Mouse (Mus musculus): ENCODE data around the gene Fxyd2. TPM values are rescaled to one million over a fixed set of nuclear protein-coding genes. Genes with fewer than 3 reads are reported as not detected.

Gene Fxyd2
- total and polyA plus RNA-seq, 2 experiments from 2014 or later = 16.6 to 22.7 TPM

- no peak for TF ChIP-seq CTCF (IDR thresholded peaks at IDR 0.05; ENCODE audit: low read depth)
- Histone ChIP-seq H3K27me3 (ENCODE audit: insufficient read depth, low read length) (no peaks in the 10 kb centered on the region), H3K36me3 (ENCODE audit: insufficient read depth) (peaks cover 16% of the 10 kb centered on the region), H3K4me1 (ENCODE audit: insufficient read depth) (peaks cover 14% of the 10 kb centered on the region), H3K27ac (ENCODE audit: low read depth, low read length) (no peak overlapping the region), H3K4me2 (ENCODE audit: low read depth) (no peak overlapping the region), H3K9ac (no peak overlapping the region), H3K9me3 (ENCODE audit: low read length) (no peaks in the 10 kb centered on the region), H3K4me3 (ENCODE audit: low read depth, low read length) (no peak overlapping the region)
- ATAC-seq (no peak), DNase-seq (no peak)
- 40% methylated on average over 8 of the region's 8 CpGs for WGBS
Measured at GRCm38 (mm10) chr9:45454889-45455610, 55.6 kb downstream of the Fxyd2 start.

GRCm38 (mm10) chr9:45457200-45457599, 57.7 kb downstream of the Fxyd2 start:
- no peak overlapping the region for H3K27ac ChIP-seq (ENCODE audit: low read depth, low read length)
- no peak for TF ChIP-seq CTCF (IDR thresholded peaks at IDR 0.05; ENCODE audit: low read depth)
- no peaks in the 10 kb centered on the region for H3K9me3 ChIP-seq (ENCODE audit: low read length)
- no peak overlapping the region for H3K9ac ChIP-seq
- H3K36me3 ChIP-seq (ENCODE audit: insufficient read depth) = peaks cover 11% of the 10 kb centered on the region; the same call in 1 of the 2 replicates
- peaks cover 14% of the 10 kb centered on the region for H3K4me1 ChIP-seq (ENCODE audit: insufficient read depth)
- no peak for ATAC-seq
- no peaks in the 10 kb centered on the region for H3K27me3 ChIP-seq (ENCODE audit: insufficient read depth, low read length)
- 33% methylated on average over 7 of the region's 7 CpGs for WGBS
- H3K4me2 ChIP-seq (ENCODE audit: low read depth) = no peak overlapping the region
- no peak overlapping the region for H3K4me3 ChIP-seq (ENCODE audit: low read depth, low read length)
- no peak for DNase-seq

- peak; percentile 42; the same call in 1 of the 2 replicates for ATAC-seq
- Histone ChIP-seq H3K36me3 (ENCODE audit: insufficient read depth) (peaks cover 15% of the 10 kb centered on the region; the same call in 1 of the 2 replicates), H3K9me3 (ENCODE audit: low read length) (no peaks in the 10 kb centered on the region), H3K9ac (no peak overlapping the region), H3K27ac (ENCODE audit: low read depth, low read length) (peak overlapping the region; percentile 40), H3K27me3 (ENCODE audit: insufficient read depth, low read length) (no peaks in the 10 kb centered on the region), H3K4me2 (ENCODE audit: low read depth) (no peak overlapping the region), H3K4me1 (ENCODE audit: insufficient read depth) (peaks cover 14% of the 10 kb centered on the region), H3K4me3 (ENCODE audit: low read depth, low read length) (no peak overlapping the region)
- WGBS = 49% methylated on average over 14 of the region's 14 CpGs
- DNase-seq = peak; percentile 56
- peak; percentile 41 for TF ChIP-seq CTCF (IDR thresholded peaks at IDR 0.05; ENCODE audit: low read depth)
Measured at GRCm38 (mm10) chr9:45458363-45458762, 58.9 kb downstream of the Fxyd2 start.

Other genes starting within 250 kb of the Fxyd2 start
- gene BC049352, start 217.7 kb upstream of the Fxyd2 start, total RNA-seq (2014; rRNA removed) = 0.38 TPM in 1 of 2 replicates, not detected in the other
- 0.28 and 0.47 TPM in 2 replicates for gene BC049352, start 217.7 kb upstream of the Fxyd2 start, polyA plus RNA-seq (2015; fragmentation: Nextera tagmentation; extraction: Ambion mirVana)
- not detected in 2 replicates for gene Tmprss4, start 195.6 kb upstream of the Fxyd2 start, total RNA-seq (2014; rRNA removed)
- gene Tmprss4, start 195.6 kb upstream of the Fxyd2 start, polyA plus RNA-seq (2015; fragmentation: Nextera tagmentation; extraction: Ambion mirVana) = not detected in 2 replicates
- gene Il10ra, start 130.5 kb upstream of the Fxyd2 start, total RNA-seq (2014; rRNA removed) = 1.4 and 1.6 TPM in 2 replicates
- 0.46 and 0.48 TPM in 2 replicates for gene Il10ra, start 130.5 kb upstream of the Fxyd2 start, polyA plus RNA-seq (2015; fragmentation: Nextera tagmentation; extraction: Ambion mirVana)
- not detected in 2 replicates for gene Tmprss13, start 80.6 kb upstream of the Fxyd2 start, total RNA-seq (2014; rRNA removed)
- gene Tmprss13, start 80.6 kb upstream of the Fxyd2 start, polyA plus RNA-seq (2015; fragmentation: Nextera tagmentation; extraction: Ambion mirVana) = 0.05 TPM in 1 of 2 replicates, not detected in the other
- gene Fxyd6, start 29.5 kb upstream of the Fxyd2 start, total RNA-seq (2014; rRNA removed) = 412 and 499 TPM in 2 replicates
- gene Fxyd6, start 29.5 kb upstream of the Fxyd2 start, polyA plus RNA-seq (2015; fragmentation: Nextera tagmentation; extraction: Ambion mirVana) = 739 and 836 TPM in 2 replicates
- gene Dscaml1, start 27.0 kb downstream of the Fxyd2 start, total RNA-seq (2014; rRNA removed) = 28.9 and 42.6 TPM in 2 replicates
- 13.4 and 19.6 TPM in 2 replicates for gene Dscaml1, start 27.0 kb downstream of the Fxyd2 start, polyA plus RNA-seq (2015; fragmentation: Nextera tagmentation; extraction: Ambion mirVana)

Data from forebrain, postnatal 0 days (tissue).